Comparison of ENCODE assay signal across 8 mouse cellular contexts in genomic region chr11:101230061-101230511, GRCm38 (mm10). TPM values are rescaled to one million over a fixed set of nuclear protein-coding genes. Genes with fewer than 3 reads are reported as not detected.
DNase-seq lines count a peak whose midpoint lies in the region; ATAC-seq and TF ChIP-seq lines count a peak whose summit lies in the region.

No protein-coding gene starts in this region.

- no peak for TF ChIP-seq CTCF in left cerebral cortex, adult 2 months (IDR thresholded peaks at IDR 0.05)

- intact Hi-C loops in left cerebral cortex, adult 2 months (cut with DNase I) = no loop called here
- intact Hi-C loops in left cerebral cortex, postnatal 14 days (cut with DNase I) = no loop called here

- ATAC-seq in hindbrain, embryonic 15.5 days (ENCODE audit: low FRiP score, low read depth) = no peak
- no peak for ATAC-seq in monocyte, adult 5-6 weeks (replicated peaks; ENCODE audit: insufficient number of reproducible peaks, low FRiP score, low TSS enrichment, poor library complexity, severe bottlenecking)

- H3K27ac ChIP-seq in left cerebral cortex, adult 2 months = peak overlapping the region; percentile 86
- peak overlapping the region; percentile 76 for H3K27ac ChIP-seq in hindbrain, embryonic 15.5 days (replicated peaks)

- WGBS in hindbrain, embryonic 15.5 days = 24% methylated on average over 2 of the region's 2 CpGs

- peaks cover 28% of the 10 kb centered on the region for H3K4me1 ChIP-seq in hindbrain, embryonic 15.5 days (replicated peaks)

- H3K4me3 ChIP-seq in left cerebral cortex, adult 2 months = no peak overlapping the region
- no peak overlapping the region for H3K4me3 ChIP-seq in hindbrain, embryonic 15.5 days

- H3K36me3 ChIP-seq in hindbrain, embryonic 15.5 days = no peaks in the 10 kb centered on the region

- H3K9ac ChIP-seq in hindbrain, embryonic 15.5 days = no peak overlapping the region

- H3K27me3 ChIP-seq in hindbrain, embryonic 15.5 days = no peaks in the 10 kb centered on the region

- H3K9me3 ChIP-seq in hindbrain, embryonic 15.5 days = no peaks in the 10 kb centered on the region

- H3K4me2 ChIP-seq in hindbrain, embryonic 15.5 days = no peak overlapping the region

- no peak for DNase-seq in left cerebral cortex, adult 2 months (ENCODE audit: extremely low spot score in 1 of 2, low spot score in 2 of 2)
- no peak for DNase-seq in left cerebral cortex, adult 18-20 months (ENCODE audit: low spot score in 2 of 2)
- peak; percentile 50 for DNase-seq in gastrocnemius, postnatal 10 days
- peak; percentile 81 for DNase-seq in lung, postnatal 10 days
- no peak for DNase-seq in right cerebral cortex, postnatal 10 days (ENCODE audit: low spot score in 2 of 2)
- DNase-seq in left cerebral cortex, postnatal 14 days (ENCODE audit: low spot score in 2 of 2) = no peak

RNA-seq across cellular contexts. Expression of gene Ezh1, which starts 3.8 kb away (rescaled TPM):
- total RNA-seq in left cerebral cortex, adult 2 months (2021) = 10 to 100 TPM; 56.9 to 62.1 TPM
- 10 to 100 TPM; 55.7 to 62.7 TPM for total RNA-seq in left cerebral cortex, adult 18-20 months (2021)
- 10 to 100 TPM; 17.2 to 17.7 TPM for total RNA-seq in gastrocnemius, postnatal 10 days (2021)
- 26.5 and 27.4 TPM in 2 replicates for polyA plus RNA-seq in hindbrain, embryonic 15.5 days (2015; fragmentation: Nextera tagmentation; extraction: Ambion mirVana)
- 30.2 to 66.9 TPM (median 42.6 TPM) in 3 replicates for total RNA-seq in monocyte, adult 5-6 weeks (2017)
- total RNA-seq in left cerebral cortex, postnatal 14 days (2021) = 10 to 100 TPM; 32.4 TPM

RNA-seq across cellular contexts. Expression of gene Ramp2, which starts 15.7 kb away (rescaled TPM):
- 10 to 100 TPM; 35.7 to 40.8 TPM for total RNA-seq in left cerebral cortex, adult 2 months (2021)
- total RNA-seq in left cerebral cortex, adult 18-20 months (2021) = 10 to 100 TPM; 31.4 to 37.8 TPM
- total RNA-seq in gastrocnemius, postnatal 10 days (2021) = 10 to 100 TPM; 70.5 to 72.8 TPM
- polyA plus RNA-seq in hindbrain, embryonic 15.5 days (2015; fragmentation: Nextera tagmentation; extraction: Ambion mirVana) = 96.5 and 98.8 TPM in 2 replicates
- total RNA-seq in monocyte, adult 5-6 weeks (2017) = not detected in 3 replicates
- total RNA-seq in left cerebral cortex, postnatal 14 days (2021) = 10 to 100 TPM; 40.4 to 44.7 TPM

RNA-seq across cellular contexts. Expression of gene Vps25, which starts 23.4 kb away (rescaled TPM):
- 10 to 100 TPM; 59.3 to 61.0 TPM for total RNA-seq in left cerebral cortex, adult 2 months (2021)
- total RNA-seq in left cerebral cortex, adult 18-20 months (2021) = 10 to 100 TPM; 56.8 to 65.8 TPM
- 10 to 100 TPM; 40.1 to 44.3 TPM for total RNA-seq in gastrocnemius, postnatal 10 days (2021)
- polyA plus RNA-seq in hindbrain, embryonic 15.5 days (2015; fragmentation: Nextera tagmentation; extraction: Ambion mirVana) = 118 and 124 TPM in 2 replicates
- total RNA-seq in monocyte, adult 5-6 weeks (2017) = 42.7 to 62.9 TPM (median 53.8 TPM) in 3 replicates
- 10 to 100 TPM; 74.6 to 86.7 TPM for total RNA-seq in left cerebral cortex, postnatal 14 days (2021)

RNA-seq across cellular contexts. Expression of gene Wnk4, which starts 30.3 kb away (rescaled TPM):
- 1 to 10 TPM; 4.5 to 8.0 TPM for total RNA-seq in left cerebral cortex, adult 2 months (2021)
- 1 to 10 TPM; 7.0 to 8.8 TPM for total RNA-seq in left cerebral cortex, adult 18-20 months (2021)
- total RNA-seq in gastrocnemius, postnatal 10 days (2021) = 1 to 10 TPM in 1 of 2 experiments, under 1 TPM in 1; 0.35 to 1.4 TPM
- polyA plus RNA-seq in hindbrain, embryonic 15.5 days (2015; fragmentation: Nextera tagmentation; extraction: Ambion mirVana) = 8.5 and 9.5 TPM in 2 replicates
- total RNA-seq in monocyte, adult 5-6 weeks (2017) = 0.11 to 1.7 TPM (median 0.19 TPM) in 3 replicates
- total RNA-seq in left cerebral cortex, postnatal 14 days (2021) = 1 to 10 TPM; 4.7 to 5.7 TPM

RNA-seq across cellular contexts. Expression of gene Cntd1, which starts 48.7 kb away (rescaled TPM):
- total RNA-seq in left cerebral cortex, adult 2 months (2021) = under 1 TPM; 0.44 to 0.81 TPM
- total RNA-seq in left cerebral cortex, adult 18-20 months (2021) = under 1 TPM; 0.46 to 0.56 TPM
- total RNA-seq in gastrocnemius, postnatal 10 days (2021) = under 1 TPM; 0.14 to 0.18 TPM
- polyA plus RNA-seq in hindbrain, embryonic 15.5 days (2015; fragmentation: Nextera tagmentation; extraction: Ambion mirVana) = 1.0 and 1.2 TPM in 2 replicates
- 1.8 to 3.2 TPM in 2 of 3 replicates, not detected in the other for total RNA-seq in monocyte, adult 5-6 weeks (2017)
- total RNA-seq in left cerebral cortex, postnatal 14 days (2021) = under 1 TPM; 0.27 to 0.59 TPM

Comparison
In these comparisons a context has a peak if more than half of its experiments do, and no peak if none do; other contexts are left out.
1. DNase-seq: peak in gastrocnemius, postnatal 10 days (single experiment) and lung, postnatal 10 days (single experiment); none in left cerebral cortex, adult 2 months (0 of 2), left cerebral cortex, adult 18-20 months (0 of 2), right cerebral cortex, postnatal 10 days (0 of 2) and left cerebral cortex, postnatal 14 days (0 of 2).
2. RNA of gene Ramp2, which starts 15.7 kb away (total RNA-seq): 70.5 to 72.8 TPM in gastrocnemius, postnatal 10 days, 40.4 to 44.7 TPM in left cerebral cortex, postnatal 14 days, 35.7 to 40.8 TPM in left cerebral cortex, adult 2 months and 31.4 to 37.8 TPM in left cerebral cortex, adult 18-20 months; not detected in monocyte, adult 5-6 weeks; every median in the first group is over 10 times any median in the second.